8 mouse cellular contexts compared by ENCODE assay signal in the genomic region with DNA sequence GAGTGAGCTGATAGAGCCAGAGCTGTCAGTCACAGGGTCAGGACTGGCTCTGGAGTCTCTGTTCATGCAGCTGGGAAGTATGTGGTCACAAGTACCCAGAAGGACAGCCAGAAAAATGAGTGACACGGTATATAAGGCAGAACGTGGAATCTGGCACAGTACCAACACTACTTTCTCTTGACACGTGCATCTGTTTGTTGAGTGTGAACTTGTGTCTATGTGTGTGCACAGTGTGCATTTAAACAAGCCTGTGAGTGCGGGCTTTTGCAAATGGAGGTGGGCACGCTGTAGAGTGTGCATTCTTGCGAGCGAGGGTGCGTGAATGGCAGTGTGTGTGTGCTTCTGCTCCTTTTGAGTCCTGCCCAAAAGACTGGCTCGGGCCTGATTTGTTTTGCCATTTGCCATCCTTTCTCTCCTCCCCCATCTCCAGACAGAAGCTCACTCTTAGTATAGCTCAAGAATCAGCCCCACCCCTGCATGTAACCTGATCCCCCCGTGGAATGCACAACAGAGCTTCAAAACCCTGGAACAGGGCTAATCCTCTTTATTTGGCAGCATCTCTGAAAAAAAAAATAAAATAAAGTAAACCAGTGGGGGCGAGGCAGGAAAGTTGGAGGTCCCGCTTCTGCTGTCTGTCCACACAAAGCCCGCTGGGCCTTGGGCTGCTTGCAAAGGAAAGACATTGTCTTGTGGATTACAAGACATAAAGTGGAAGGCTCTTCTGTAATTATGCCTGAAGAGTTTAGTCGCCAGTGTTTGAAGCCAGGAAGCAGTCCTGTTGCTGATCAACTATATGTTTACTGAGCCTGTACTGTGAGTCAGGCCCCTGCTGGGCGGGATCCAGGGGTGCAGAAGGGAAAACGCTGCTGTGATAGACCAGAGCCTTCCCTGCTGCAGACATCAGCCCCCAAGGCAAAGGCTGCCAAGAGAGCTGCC. TPM values are rescaled to one million over a fixed set of nuclear protein-coding genes. Genes with fewer than 3 reads are reported as not detected.
DNase-seq lines count a peak whose midpoint lies in the region; ATAC-seq lines count a peak whose summit lies in the region.

No protein-coding gene starts in this region.

- intact Hi-C loops in left cerebral cortex, postnatal 25 days (cut with DNase I): no loop called here

- H3K27me3 ChIP-seq in hindbrain, embryonic 12.5 days: no peaks in the 10 kb centered on the region
- peaks cover 11% of the 10 kb centered on the region; the same call in 1 of the 2 replicates for H3K27me3 ChIP-seq in midbrain, embryonic 12.5 days

- ATAC-seq in hindbrain, embryonic 12.5 days (ENCODE audit: low FRiP score): peak; percentile 79
- peak; percentile 88 for ATAC-seq in midbrain, embryonic 12.5 days (ENCODE audit: low FRiP score, low read depth)

- WGBS in hindbrain, embryonic 12.5 days: 6% methylated on average over 16 of the region's 16 CpGs
- WGBS in midbrain, embryonic 12.5 days: 5% methylated on average over 16 of the region's 16 CpGs

- peak; percentile 61 to 76 for DNase-seq in kidney, postnatal 4 days
- DNase-seq in kidney, adult 18-20 months: no peak
- DNase-seq in embryo, embryonic 10.5 days (ENCODE audit: low spot score): peak; percentile 90
- no peak for DNase-seq in left cerebral cortex, adult 8-10 months (ENCODE audit: low spot score in 2 of 2)
- no peak for DNase-seq in left cerebral cortex, postnatal 25 days (ENCODE audit: low spot score in 2 of 2)
- DNase-seq in layer of hippocampus, adult 9-11 months: no peak

- peaks cover 26% of the 10 kb centered on the region for H3K4me1 ChIP-seq in hindbrain, embryonic 12.5 days
- H3K4me1 ChIP-seq in midbrain, embryonic 12.5 days: peaks cover 25% of the 10 kb centered on the region

- no peak overlapping the region for H3K9ac ChIP-seq in hindbrain, embryonic 12.5 days
- H3K9ac ChIP-seq in midbrain, embryonic 12.5 days (replicated peaks): no peak overlapping the region; the same call in 1 of the 2 replicates

- no peaks in the 10 kb centered on the region for H3K36me3 ChIP-seq in hindbrain, embryonic 12.5 days
- no peaks in the 10 kb centered on the region for H3K36me3 ChIP-seq in midbrain, embryonic 12.5 days

- no peak overlapping the region for H3K4me3 ChIP-seq in hindbrain, embryonic 12.5 days
- no peak overlapping the region for H3K4me3 ChIP-seq in midbrain, embryonic 12.5 days

- H3K4me2 ChIP-seq in hindbrain, embryonic 12.5 days (replicated peaks): peak overlapping the region; percentile 29
- peak overlapping the region; percentile 32 for H3K4me2 ChIP-seq in midbrain, embryonic 12.5 days (replicated peaks)

- 0 out of 2 replicates have a peak overlapping the region, but pooled peaks have one; percentile 9 for H3K27ac ChIP-seq in hindbrain, embryonic 12.5 days
- H3K27ac ChIP-seq in midbrain, embryonic 12.5 days (replicated peaks): peak overlapping the region; percentile 58

- H3K9me3 ChIP-seq in hindbrain, embryonic 12.5 days (replicated peaks): no peaks in the 10 kb centered on the region
- H3K9me3 ChIP-seq in midbrain, embryonic 12.5 days: no peaks in the 10 kb centered on the region

RNA-seq across cellular contexts. Expression of gene Tns3, which starts 28.5 kb away (rescaled TPM):
- polyA plus RNA-seq in hindbrain, embryonic 12.5 days (2016; fragmentation: Nextera tagmentation; extraction: Ambion mirVana): 15.9 and 16.8 TPM in 2 replicates
- polyA plus RNA-seq in midbrain, embryonic 12.5 days (2016; fragmentation: Nextera tagmentation; extraction: Ambion mirVana): 8.5 and 11.8 TPM in 2 replicates
- 10 to 100 TPM; 37.0 to 47.0 (median 41.1) TPM for total RNA-seq in left cerebral cortex, adult 8-10 months (2022)
- total RNA-seq in left cerebral cortex, postnatal 25 days (2021): 10 to 100 TPM; 34.9 to 38.3 TPM

Comparison
In these comparisons a context has a peak if more than half of its experiments do, and no peak if none do; other contexts are left out.
1. DNase-seq: peak in kidney, postnatal 4 days (2 of 2) and embryo, embryonic 10.5 days (single experiment); none in kidney, adult 18-20 months (single experiment), left cerebral cortex, adult 8-10 months (0 of 2), left cerebral cortex, postnatal 25 days (0 of 2) and layer of hippocampus, adult 9-11 months (single experiment).